Mouse (Mus musculus) small intestine, adult 2 months (tissue): ENCODE results near the gene Cacfd1. TPM values are rescaled to one million over a fixed set of nuclear protein-coding genes. Genes with fewer than 3 reads are reported as not detected.

Experiments
- H3K27ac ChIP-seq: fragments of 200-500 bp; 2 replicates; pipeline ENCODE4 v1.5.1; 2012; ENCODE audit warnings: low read depth, low read length, control low read depth, inconsistent platforms; ENCODE audit not compliant: insufficient read depth
- H3K27me3 ChIP-seq: fragments of 200-500 bp; 2 replicates; pipeline ENCODE4 v1.6.1; 2012; ENCODE audit warnings: mild to moderate bottlenecking, moderate library complexity, low read length, inconsistent platforms; ENCODE audit not compliant: control insufficient read depth, insufficient read depth
- H3K36me3 ChIP-seq: fragments of 200-500 bp; 2 replicates; pipeline ENCODE4 v1.6.1; 2012; ENCODE audit warnings: mild to moderate bottlenecking, low read length, control low read depth, inconsistent platforms; ENCODE audit not compliant: control insufficient read depth, insufficient read depth
- H3K4me1 ChIP-seq: fragments of 200-500 bp; 2 replicates; pipeline ENCODE4 v1.6.1; 2012; ENCODE audit warnings: low read length, inconsistent platforms, mixed read lengths; ENCODE audit not compliant: control insufficient read depth, insufficient read depth, insufficient read length
- H3K4me3 ChIP-seq: fragments of 200-500 bp; 2 replicates; pipeline ENCODE4 v1.5.1; 2012; ENCODE audit warnings: low read depth, mild to moderate bottlenecking, control low read depth, inconsistent platforms, low read length, moderate library complexity
- CTCF ChIP-seq: fragments of 200-500 bp; IDR thresholded peaks from 2 replicates; pipeline ENCODE4 v1.5.1; 2012; ENCODE audit warnings: low read depth, mild to moderate bottlenecking, control low read depth, inconsistent platforms, low read length, moderate library complexity, mixed read lengths; ENCODE audit not compliant: insufficient replicate concordance, insufficient read length; ENCODE audit errors: extremely low read depth
- POLR2A ChIP-seq: fragments of 200-500 bp; IDR thresholded peaks from 2 replicates; pipeline ENCODE4 v1.6.1; 2012; ENCODE audit warnings: low read depth, mild to moderate bottlenecking, control low read depth, inconsistent platforms, low read length, moderate library complexity
- WGBS: fragments of 180-500 bp; shearing (Covaris S2); methylation state at CpG from one replicate; pipeline ENCODE4 v1.1.7; 2018; 5-methylcytosine and 5-hydroxymethylcytosine counted together
- polyA plus RNA-seq: library from polyadenylated mRNA; depleted of rRNA; stranded (reverse); fragments of >200 nt; gene quantifications from 2 replicates; pipeline ENCODE4 v1.2.3, GENCODE M21; 2012; rRNA removed

The Cacfd1 gene
- 39.5 and 49.1 TPM in 2 replicates for polyA plus RNA-seq

GRCm38 (mm10) chr2:27009714-27010244 lies at the start of gene Cacfd1:
TSS of gene Cacfd1 (plus strand) at chr2:27009926.
- H3K4me3 ChIP-seq: peak within 1 kb of the TSS; percentile 95
- peaks cover 21% of the 10 kb centered on the region; the same call in 1 of the 2 replicates for H3K4me1 ChIP-seq
- H3K36me3 ChIP-seq: peaks cover 10% of the 10 kb centered on the region
- H3K27ac ChIP-seq: peak within 1 kb of the TSS; percentile 88
- TF ChIP-seq POLR2A (peak; percentile 63), CTCF (no peak)
- no peaks in the 10 kb centered on the region for H3K27me3 ChIP-seq
- WGBS: under 1% methylated on average over 43 of the region's 43 CpGs

GRCm38 (mm10) chr2:26960756-26961155 lies 49.0 kb upstream of the Cacfd1 start:
- TF ChIP-seq POLR2A: no peak
- peak; percentile 38; the same call in 1 of the 2 replicates for TF ChIP-seq CTCF
- 67% methylated on average over 4 of the region's 4 CpGs for WGBS

GRCm38 (mm10) chr2:26963923-26964723 lies 45.6 kb upstream of the Cacfd1 start, which contains the start of gene Rexo4:
TSS of gene Rexo4 (minus strand) at chr2:26964386.
- TF ChIP-seq CTCF (peak; percentile 28; the same call in 1 of the 2 replicates), POLR2A (peak; percentile 45)
- under 1% methylated on average over 50 of the region's 50 CpGs for WGBS
- H3K4me1 ChIP-seq: peaks cover 2% of the 10 kb centered on the region; the same call in 1 of the 2 replicates
- H3K27ac ChIP-seq: peak within 1 kb of the TSS; percentile 92
- H3K4me3 ChIP-seq: peak within 1 kb of the TSS; percentile 90
- H3K27me3 ChIP-seq: no peaks in the 10 kb centered on the region
- H3K36me3 ChIP-seq: peaks cover 20% of the 10 kb centered on the region

More at GRCm38 (mm10) chr2:26960756-26961155, 49.0 kb upstream of the Cacfd1 start:
- Histone ChIP-seq H3K27ac (no peak overlapping the region), H3K36me3 (peaks cover 45% of the 10 kb centered on the region), H3K4me1 (peaks cover 14% of the 10 kb centered on the region; the same call in 1 of the 2 replicates), H3K27me3 (no peaks in the 10 kb centered on the region), H3K4me3 (no peak overlapping the region)

GRCm38 (mm10) chr2:26964724-26965370 lies 44.9 kb upstream of the Cacfd1 start:
- Histone ChIP-seq H3K27me3 (no peaks in the 10 kb centered on the region), H3K27ac (peak overlapping the region; percentile 92), H3K36me3 (peaks cover 15% of the 10 kb centered on the region), H3K4me1 (peaks cover 4% of the 10 kb centered on the region; the same call in 1 of the 2 replicates), H3K4me3 (peak overlapping the region; percentile 90)
- no peak for TF ChIP-seq POLR2A
- TF ChIP-seq CTCF: no peak
- WGBS: 7% methylated on average over 14 of the region's 14 CpGs

GRCm38 (mm10) chr2:26967262-26967661 lies 42.5 kb upstream of the Cacfd1 start:
- WGBS: 91% methylated on average over 2 of the region's 2 CpGs
- no peaks in the 10 kb centered on the region for H3K27me3 ChIP-seq
- peaks cover 6% of the 10 kb centered on the region; the same call in 1 of the 2 replicates for H3K4me1 ChIP-seq
- H3K27ac ChIP-seq: no peak overlapping the region
- no peak overlapping the region for H3K4me3 ChIP-seq
- H3K36me3 ChIP-seq: peaks cover under 1% of the 10 kb centered on the region
- TF ChIP-seq CTCF (peak; percentile 7; the same call in 1 of the 2 replicates), POLR2A (no peak)

- Histone ChIP-seq H3K4me1 (peaks cover 4% of the 10 kb centered on the region; the same call in 1 of the 2 replicates), H3K36me3 (no peaks in the 10 kb centered on the region), H3K4me3 (no peak within 1 kb of the TSS), H3K27ac (peak within 1 kb of the TSS; percentile 42; the same call in 1 of the 2 replicates), H3K27me3 (peaks cover 3% of the 10 kb centered on the region; the same call in 1 of the 2 replicates)
- 43% methylated on average over 3 of the region's 3 CpGs for WGBS
- TF ChIP-seq POLR2A (no peak), CTCF (no peak)
Observed at GRCm38 (mm10) chr2:26973116-26973515, 36.6 kb upstream of the Cacfd1 start, which contains the start of gene Adamts13. TSS of gene Adamts13 (plus strand) at chr2:26973416.

GRCm38 (mm10) chr2:26973960-26974359 lies 35.8 kb upstream of the Cacfd1 start:
- Histone ChIP-seq H3K27ac (peak overlapping the region; percentile 42; the same call in 1 of the 2 replicates), H3K4me1 (peaks cover 4% of the 10 kb centered on the region; the same call in 1 of the 2 replicates), H3K4me3 (no peak overlapping the region), H3K27me3 (peaks cover 3% of the 10 kb centered on the region; the same call in 1 of the 2 replicates), H3K36me3 (no peaks in the 10 kb centered on the region)
- WGBS: 33% methylated on average over 4 of the region's 4 CpGs
- no peak for TF ChIP-seq CTCF
- TF ChIP-seq POLR2A: no peak
